Mouse (Mus musculus) erythroblast, adult 5-6 weeks (primary cell): ENCODE results near the gene Nup93. TPM values are rescaled to one million over a fixed set of nuclear protein-coding genes. Genes with fewer than 3 reads are reported as not detected.

Experiments
- ATAC-seq: replicated peaks from 2 replicates; pipeline ENCODE4 v1.8.0; 2016; ENCODE audit warnings: moderate number of reproducible peaks, mild to moderate bottlenecking, moderate TSS enrichment, inconsistent platforms; ENCODE audit not compliant: poor library complexity, low FRiP score, severe bottlenecking
- total RNA-seq, 2 experiments: library from RNA; stranded (forward) in 1 of 2; stranded (reverse) in 1 of 2; fragments of 150-400 nt in 1 of 2; fragments of 200-764, 138-1000 nt in 1 of 2; gene quantifications; 2 replicates each; pipeline versions ENCODE4 v1.2.3 to v1.2.4; 2015 to 2017; ENCODE audit warnings: low replicate concordance in 2 of 2

The Nup93 gene
- total RNA-seq, 2 experiments from 2014 or later: 6.9 to 11.0 TPM

- ATAC-seq: no peak
These were observed 30.0 kb upstream of the Nup93 start for GRCm38 (mm10) chr8:94184357-94184843.

- no peak for ATAC-seq
These were observed 28.6 kb upstream of the Nup93 start for GRCm38 (mm10) chr8:94185791-94186190.

GRCm38 (mm10) chr8:94186542-94186941 lies 27.8 kb upstream of the Nup93 start:
- peak; percentile 50 for ATAC-seq

- ATAC-seq: no peak
These were observed 26.9 kb upstream of the Nup93 start for GRCm38 (mm10) chr8:94187290-94188002.

- no peak for ATAC-seq
These were observed 24.9 kb upstream of the Nup93 start for GRCm38 (mm10) chr8:94189275-94190031.

- 0 out of 2 replicates have a peak, but pooled peaks have one; percentile 50 for ATAC-seq
These were observed 23.2 kb upstream of the Nup93 start for GRCm38 (mm10) chr8:94191101-94191691.

- ATAC-seq: no peak
These were observed 21.4 kb upstream of the Nup93 start for GRCm38 (mm10) chr8:94192926-94193325.

- ATAC-seq: no peak
These were observed 19.7 kb upstream of the Nup93 start for GRCm38 (mm10) chr8:94194591-94195223.

- peak; percentile 84 for ATAC-seq
These were observed 15.0 kb upstream of the Nup93 start for GRCm38 (mm10) chr8:94199202-94199869.

GRCm38 (mm10) chr8:94204043-94204442 lies 10.3 kb upstream of the Nup93 start:
- ATAC-seq: no peak

GRCm38 (mm10) chr8:94205736-94206135 lies 8.6 kb upstream of the Nup93 start:
- peak; percentile 92 for ATAC-seq

GRCm38 (mm10) chr8:94206256-94206655 lies 8.1 kb upstream of the Nup93 start:
- ATAC-seq: no peak

GRCm38 (mm10) chr8:94207491-94207890 lies 6.9 kb upstream of the Nup93 start:
- no peak for ATAC-seq

- no peak for ATAC-seq
These were observed 4.7 kb upstream of the Nup93 start for GRCm38 (mm10) chr8:94209639-94210038.

- no peak for ATAC-seq
These were observed 4.1 kb upstream of the Nup93 start for GRCm38 (mm10) chr8:94210225-94210624.

GRCm38 (mm10) chr8:94213819-94214218 lies 545 bp upstream of the Nup93 start:
- no peak for ATAC-seq

- ATAC-seq: no peak
These were observed 13.1 kb downstream of the Nup93 start for GRCm38 (mm10) chr8:94227381-94227939.

GRCm38 (mm10) chr8:94240240-94240751 lies 25.9 kb downstream of the Nup93 start:
- no peak for ATAC-seq

- ATAC-seq: no peak
These were observed 35.6 kb downstream of the Nup93 start for GRCm38 (mm10) chr8:94249836-94250435.
